Mouse (Mus musculus) heart, embryonic 11.5 days (tissue): Measurements from ENCODE around the gene Tmem62. TPM values are rescaled to one million over a fixed set of nuclear protein-coding genes. Genes with fewer than 3 reads are reported as not detected.
"Not testable (repeated sequence)": the region's sequence is repeated elsewhere in the genome, so short reads cannot be mapped to it uniquely, and the experiment has no call there.

Experiments
- ATAC-seq: fragments of 200-750 bp; cut with Nextera tagmentation; replicated peaks from 2 replicates; pipeline ENCODE4 v1.8.0; 2017; ENCODE audit warnings: moderate library complexity; ENCODE audit not compliant: insufficient number of reproducible peaks, low FRiP score, low TSS enrichment
- H3K27ac ChIP-seq: fragments of 300-500 bp; sonication (generic); 2 replicates; pipeline ENCODE4 v1.5.1; 2014; ENCODE audit warnings: mild to moderate bottlenecking, low read depth, low read length
- H3K27me3 ChIP-seq: fragments of 300-500 bp; sonication (generic); 2 replicates; pipeline ENCODE4 v1.6.1; 2014; ENCODE audit warnings: mild to moderate bottlenecking, low read length, mixed read lengths; ENCODE audit not compliant: control insufficient read depth, insufficient read depth
- H3K36me3 ChIP-seq: fragments of 300-500 bp; sonication (generic); 2 replicates; pipeline ENCODE4 v1.6.1; 2014; ENCODE audit warnings: mild to moderate bottlenecking, low read length, moderate library complexity, mixed read lengths; ENCODE audit not compliant: control insufficient read depth, insufficient read depth
- H3K4me1 ChIP-seq: fragments of 300-500 bp; sonication (generic); 2 replicates; pipeline ENCODE4 v1.6.1; 2014; ENCODE audit warnings: low read length; ENCODE audit not compliant: control insufficient read depth, insufficient read depth
- H3K4me2 ChIP-seq: fragments of 300-500 bp; sonication (generic); 2 replicates; pipeline ENCODE4 v1.6.1; 2014; ENCODE audit warnings: mild to moderate bottlenecking, moderate library complexity
- H3K4me3 ChIP-seq: fragments of 300-500 bp; sonication (generic); 2 replicates; pipeline ENCODE4 v1.5.1; 2014; ENCODE audit warnings: low read depth, low read length
- H3K9ac ChIP-seq: fragments of 300-500 bp; sonication (generic); 2 replicates; pipeline ENCODE4 v1.6.1; 2014; ENCODE audit warnings: mild to moderate bottlenecking, low read depth, low read length, moderate library complexity
- H3K9me3 ChIP-seq: fragments of 300-500 bp; sonication (generic); replicated peaks from 2 replicates; pipeline ENCODE4 v1.6.1; 2016; ENCODE audit warnings: low read length; ENCODE audit not compliant: control insufficient read depth
- WGBS: fragments of 180-500 bp; shearing (Covaris S2); extraction: QIAGEN DNeasy Blood & Tissue Kit; methylation state at CpG from one replicate; pipeline ENCODE4 v1.1.7; 2014; ENCODE audit not compliant: insufficient replicate concordance; 5-methylcytosine and 5-hydroxymethylcytosine counted together
- polyA plus RNA-seq: library from polyadenylated mRNA; unstranded; fragments of >200 nt; fragmentation: Nextera tagmentation; extraction: Ambion mirVana; gene quantifications from 2 replicates; pipeline ENCODE4 v1.2.1, GENCODE M21; 2014

Tmem62 gene
- polyA plus RNA-seq, 1 experiment from 2014 or later = 3.6 TPM

DNA sequence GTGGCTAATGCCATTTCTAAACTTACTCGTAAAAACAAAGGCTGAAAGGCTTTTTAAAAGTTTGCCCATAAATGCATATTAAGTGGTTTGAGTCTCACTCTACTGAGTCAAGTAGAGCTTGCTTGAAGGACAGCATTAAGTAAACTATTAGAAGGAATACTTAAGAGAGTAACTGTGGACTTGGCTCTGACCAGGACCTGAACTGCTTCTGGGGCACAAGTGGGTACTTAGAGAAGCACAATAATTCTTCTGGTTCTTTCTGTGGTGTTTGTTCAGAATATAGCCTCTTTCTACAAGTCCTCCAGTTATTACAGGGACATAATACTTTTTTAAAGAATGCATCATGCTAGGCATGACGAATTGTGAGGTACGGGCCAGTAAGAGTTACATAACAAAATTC lies 11.3 kb upstream of the Tmem62 start:
- no peak overlapping the region for H3K27ac ChIP-seq
- no peak overlapping the region for H3K9ac ChIP-seq
- no peak overlapping the region for H3K4me2 ChIP-seq
- H3K9me3 ChIP-seq = no peaks in the 10 kb centered on the region
- no peaks in the 10 kb centered on the region for H3K36me3 ChIP-seq
- WGBS = 92% methylated on average over 3 of the region's 3 CpGs
- H3K4me3 ChIP-seq = no peak overlapping the region
- ATAC-seq = no peak
- peaks cover 6% of the 10 kb centered on the region; the same call in 1 of the 2 replicates for H3K4me1 ChIP-seq
- no peaks in the 10 kb centered on the region for H3K27me3 ChIP-seq

DNA sequence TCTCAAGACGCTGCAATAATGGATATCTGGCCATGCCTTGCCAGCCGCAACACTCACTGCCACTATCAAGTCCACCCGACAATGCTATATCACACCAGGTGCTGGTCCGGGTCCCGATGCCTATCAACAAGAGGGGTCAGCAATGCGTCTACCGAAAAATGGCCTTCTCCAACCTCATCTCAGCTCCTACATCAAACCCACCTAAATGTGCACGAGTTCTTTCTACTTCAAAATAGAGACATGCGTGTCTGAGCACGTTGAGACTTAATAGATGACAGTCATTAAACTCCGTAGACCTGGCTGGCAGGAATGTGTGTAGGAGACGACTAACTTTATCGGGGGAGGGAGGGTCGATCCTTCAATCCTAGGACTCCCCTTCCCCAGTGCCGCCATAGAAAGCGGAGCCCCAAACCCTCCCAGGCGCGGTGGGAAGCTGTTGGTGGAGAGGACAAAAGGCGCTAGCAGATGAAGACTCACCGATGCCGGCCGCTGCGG lies 6.7 kb upstream of the Tmem62 start:
- Histone ChIP-seq H3K4me3 (peak overlapping the region; percentile 91), H3K9me3 (no peaks in the 10 kb centered on the region), H3K4me1 (peaks cover 6% of the 10 kb centered on the region; the same call in 1 of the 2 replicates), H3K9ac (peak overlapping the region; percentile 86), H3K27me3 (no peaks in the 10 kb centered on the region), H3K4me2 (peak overlapping the region; percentile 81), H3K36me3 (no peaks in the 10 kb centered on the region), H3K27ac (peak overlapping the region; percentile 74)
- no peak for ATAC-seq
- WGBS = under 1% methylated on average over 23 of the region's 23 CpGs

DNA sequence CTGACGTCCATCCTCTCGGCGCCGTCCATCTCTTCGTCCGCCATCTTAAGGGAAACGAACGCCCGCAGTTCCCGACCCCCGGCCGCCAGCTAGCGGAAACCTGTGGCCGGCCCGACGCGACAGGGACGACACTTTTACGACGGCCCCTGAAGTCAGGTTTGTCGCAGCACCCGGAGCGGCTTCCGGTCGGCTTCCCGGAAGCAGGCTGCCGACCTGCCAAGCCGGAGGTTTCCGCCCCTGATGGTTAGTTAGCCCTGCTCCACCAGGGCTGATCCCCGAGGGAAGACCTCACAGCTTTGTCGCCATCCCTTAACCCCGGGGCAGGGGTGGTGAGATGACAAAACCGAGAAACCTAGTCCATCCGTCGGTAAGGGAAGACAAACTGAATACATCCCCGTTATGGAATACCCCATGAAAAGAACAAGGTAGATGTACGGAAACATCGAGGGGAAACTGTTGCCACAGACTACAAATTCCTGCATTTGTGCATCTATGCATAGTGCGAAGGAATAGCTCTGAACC lies 6.2 kb upstream of the Tmem62 start, which contains the start of gene Ubr1:
Gene Ubr1, minus strand, starts transcription at position 157 of the 522 bp plus-strand sequence.
- WGBS = under 1% methylated on average over 39 of the region's 39 CpGs
- Histone ChIP-seq H3K9ac (peak within 1 kb of the TSS; percentile 86), H3K36me3 (no peaks in the 10 kb centered on the region), H3K4me2 (peak within 1 kb of the TSS; percentile 81), H3K4me3 (peak within 1 kb of the TSS; percentile 91), H3K27ac (peak within 1 kb of the TSS; percentile 74), H3K9me3 (no peaks in the 10 kb centered on the region), H3K4me1 (peaks cover 6% of the 10 kb centered on the region; the same call in 1 of the 2 replicates), H3K27me3 (no peaks in the 10 kb centered on the region)
- ATAC-seq = peak; percentile 86

DNA sequence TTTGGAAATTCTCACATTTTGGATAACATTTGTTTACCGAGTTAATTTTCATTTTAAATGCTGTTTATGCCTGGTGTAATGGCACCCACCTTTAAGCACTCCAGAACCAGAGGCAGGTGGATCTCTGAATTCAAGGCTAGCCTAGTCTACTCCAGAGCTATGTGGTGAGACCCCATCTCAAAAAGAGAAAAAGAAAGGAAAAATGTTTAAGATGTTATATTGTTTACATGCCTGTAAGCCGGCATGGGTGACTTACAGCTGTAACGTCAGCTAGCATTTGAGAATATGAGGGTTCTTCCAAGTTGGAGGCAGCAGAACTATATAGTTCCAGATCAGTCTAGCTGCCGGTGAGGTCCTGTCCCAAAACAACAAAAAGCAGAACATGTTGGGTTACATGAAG lies 5.1 kb upstream of the Tmem62 start:
- H3K4me2 ChIP-seq = no peak overlapping the region
- H3K9ac ChIP-seq = no peak overlapping the region
- H3K27me3 ChIP-seq = no peaks in the 10 kb centered on the region
- peaks cover 6% of the 10 kb centered on the region; the same call in 1 of the 2 replicates for H3K4me1 ChIP-seq
- no peaks in the 10 kb centered on the region for H3K9me3 ChIP-seq
- no peak overlapping the region for H3K27ac ChIP-seq
- ATAC-seq = no peak
- H3K4me3 ChIP-seq = no peak overlapping the region
- H3K36me3 ChIP-seq = no peaks in the 10 kb centered on the region
- 85% methylated on average over 4 of the region's 4 CpGs for WGBS

DNA sequence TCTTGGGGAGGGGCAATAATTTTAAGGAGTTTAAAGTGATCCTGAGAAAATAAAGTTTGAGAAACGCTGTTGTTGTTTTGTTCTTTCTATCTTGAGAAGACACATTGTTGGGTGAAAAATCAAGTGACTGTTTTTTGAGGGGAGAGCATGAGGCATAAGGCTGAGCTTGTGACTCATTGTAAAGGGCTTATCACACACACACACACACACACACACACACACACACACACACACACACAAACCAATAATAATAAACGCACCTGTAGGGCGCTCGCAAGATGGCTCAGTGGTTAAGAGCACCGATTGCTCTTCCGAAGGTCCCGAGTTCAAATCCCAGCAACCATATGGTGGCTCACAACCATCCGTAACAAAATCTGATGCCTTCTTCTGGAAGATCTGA lies 4.6 kb upstream of the Tmem62 start:
- 88% methylated on average over 8 of the region's 8 CpGs for WGBS
- H3K27ac ChIP-seq, H3K9ac ChIP-seq, H3K4me2 ChIP-seq, H3K4me1 ChIP-seq, H3K4me3 ChIP-seq, H3K9me3 ChIP-seq, H3K36me3 ChIP-seq, ATAC-seq, H3K27me3 ChIP-seq: not testable (repeated sequence)

DNA sequence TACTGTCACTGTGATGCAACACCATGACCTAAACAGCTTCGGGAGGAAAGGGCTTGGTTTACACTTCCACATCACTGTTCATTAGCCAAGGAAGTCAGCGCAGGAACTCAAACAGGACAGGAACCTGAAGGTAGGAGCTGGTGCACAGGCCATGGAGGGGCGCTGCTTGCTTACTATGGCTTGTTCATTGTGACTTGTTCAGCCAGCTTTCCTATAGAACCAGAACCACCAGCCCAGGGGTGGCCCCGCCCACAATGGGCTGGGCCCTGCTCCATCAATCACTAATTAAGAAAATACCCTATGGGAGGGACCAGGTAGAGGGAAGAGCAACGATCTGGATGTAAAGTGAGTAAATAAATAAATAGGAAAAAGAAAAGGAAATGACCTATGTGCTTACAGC lies 3.9 kb upstream of the Tmem62 start:
- H3K4me2 ChIP-seq = peak overlapping the region; percentile 36

DNA sequence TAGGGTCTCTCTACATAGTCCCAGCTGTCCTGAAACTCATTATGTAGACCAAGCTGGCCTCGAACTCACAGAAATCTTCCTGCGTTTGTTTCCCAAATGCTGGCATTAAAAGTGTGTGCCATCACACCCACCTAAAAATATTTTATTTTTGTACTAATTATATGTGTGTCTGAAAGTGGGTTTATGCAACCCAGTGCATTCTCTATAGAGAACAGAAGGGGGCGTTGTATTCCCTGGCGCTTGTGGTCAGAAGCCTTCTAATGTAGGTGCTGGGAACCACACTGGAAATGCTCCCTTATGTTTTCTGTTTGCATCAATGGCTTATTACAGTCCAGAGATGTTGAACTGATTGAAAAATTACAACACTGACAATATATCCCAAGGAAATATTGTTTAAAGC lies 509 bp upstream of the Tmem62 start:
- H3K4me2 ChIP-seq = peak overlapping the region; percentile 15
- H3K4me3 ChIP-seq = no peak overlapping the region
- no peaks in the 10 kb centered on the region for H3K36me3 ChIP-seq
- 40% methylated on average over 4 of the region's 4 CpGs for WGBS
- no peak overlapping the region for H3K9ac ChIP-seq
- H3K27ac ChIP-seq = no peak overlapping the region
- H3K27me3 ChIP-seq = no peaks in the 10 kb centered on the region
- no peaks in the 10 kb centered on the region for H3K4me1 ChIP-seq
- no peak for ATAC-seq
- no peaks in the 10 kb centered on the region for H3K9me3 ChIP-seq

More for the DNA sequence above, 3.9 kb upstream of the Tmem62 start:
- Histone ChIP-seq H3K27ac (no peak overlapping the region), H3K9ac (no peak overlapping the region), H3K4me3 (no peak overlapping the region), H3K4me1 (peaks cover 6% of the 10 kb centered on the region; the same call in 1 of the 2 replicates), H3K36me3 (no peaks in the 10 kb centered on the region), H3K27me3 (no peaks in the 10 kb centered on the region), H3K9me3 (no peaks in the 10 kb centered on the region)
- WGBS = 18% methylated on average over 5 of the region's 5 CpGs
- ATAC-seq = no peak

DNA sequence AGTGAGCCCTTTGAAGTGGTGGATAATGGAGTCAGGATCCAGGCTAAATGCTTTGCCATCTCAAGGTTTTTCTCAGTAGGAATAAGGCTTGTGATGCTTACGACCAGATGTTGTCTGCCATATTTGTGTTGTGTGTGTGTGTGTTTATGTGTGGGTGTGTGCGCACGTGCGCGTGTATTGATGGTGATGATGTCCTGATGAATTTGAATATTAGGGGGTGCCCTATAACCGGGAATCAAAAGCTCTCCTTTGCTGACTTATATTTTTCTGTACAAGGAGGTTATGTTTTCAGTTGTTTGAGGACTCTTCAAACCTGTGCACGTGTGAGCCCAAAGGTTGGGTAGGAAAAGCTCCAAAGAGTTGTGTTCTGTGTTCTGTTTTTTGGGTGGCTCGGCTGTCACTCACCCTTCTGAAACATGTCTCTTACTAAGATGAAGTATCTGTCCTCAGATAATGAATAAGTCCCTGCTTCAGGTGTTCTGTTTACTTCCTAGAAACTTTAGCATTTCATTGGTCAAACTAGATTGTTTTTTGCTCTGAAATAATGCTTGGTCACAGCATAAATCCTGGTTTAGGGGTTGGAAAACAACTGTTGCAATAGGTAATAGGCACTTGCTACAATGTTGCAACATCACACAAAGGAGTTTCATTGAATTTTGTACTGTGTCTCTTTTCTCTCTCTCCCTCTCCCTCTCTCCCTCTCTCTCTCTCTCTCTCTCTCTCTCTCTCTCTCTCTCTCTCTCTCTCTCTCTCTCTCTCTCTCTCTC lies 1.3 kb downstream of the Tmem62 start:
- Histone ChIP-seq H3K27ac (peak overlapping the region; percentile 81), H3K9me3 (no peaks in the 10 kb centered on the region), H3K27me3 (no peaks in the 10 kb centered on the region), H3K36me3 (no peaks in the 10 kb centered on the region), H3K9ac (peak overlapping the region; percentile 85; the same call in 1 of the 2 replicates), H3K4me2 (peak overlapping the region; percentile 97), H3K4me1 (no peaks in the 10 kb centered on the region), H3K4me3 (peak overlapping the region; percentile 79)
- ATAC-seq = no peak
- WGBS = 82% methylated on average over 8 of the region's 8 CpGs
